Mouse (Mus musculus) adrenal gland, adult (tissue): Measurements from ENCODE around the gene Olfr304.
"Not testable (repeated sequence)": the region's sequence is repeated elsewhere in the genome, so short reads cannot be mapped to it uniquely, and the experiment has no call there.

Experiments used
- DNase-seq, 2 experiments: peaks; one replicate each; pipeline ENCODE4 v3.0.0; 2022 to 2023; ENCODE audit warnings: low spot score in 1 of 2; ENCODE audit not compliant: inconsistent age in 2 of 2

Gene Olfr304

GRCm38 (mm10) chr7:86386558-86386957 is at the start of gene Olfr304:
Gene Olfr304, minus strand, starts transcription at chr7:86386658.
- no peak for DNase-seq

DNA sequence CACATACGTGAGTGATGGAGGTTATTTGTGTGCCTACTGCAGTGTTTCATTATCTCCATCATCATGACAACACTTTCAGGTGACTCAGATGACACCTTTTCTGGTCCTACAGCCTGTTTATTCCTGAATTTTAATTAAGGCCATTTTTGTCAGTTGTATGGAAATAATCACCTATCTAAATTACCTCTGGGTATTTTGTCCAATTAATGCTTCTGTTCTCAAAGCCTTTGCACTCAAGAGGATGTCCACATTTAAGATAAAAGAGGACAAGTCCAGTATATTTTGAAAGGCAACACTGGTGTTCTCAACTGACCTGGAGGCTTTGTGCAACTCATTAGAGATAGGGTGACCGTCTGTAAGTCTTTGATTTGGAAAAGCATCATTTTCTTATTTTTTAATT is 17.1 kb upstream of the Olfr304 start, which contains the start of gene Olfr301:
Olfr301 (plus strand) TSS at position 301 of the 400 bp plus-strand sequence.
- DNase-seq: no peak

DNA sequence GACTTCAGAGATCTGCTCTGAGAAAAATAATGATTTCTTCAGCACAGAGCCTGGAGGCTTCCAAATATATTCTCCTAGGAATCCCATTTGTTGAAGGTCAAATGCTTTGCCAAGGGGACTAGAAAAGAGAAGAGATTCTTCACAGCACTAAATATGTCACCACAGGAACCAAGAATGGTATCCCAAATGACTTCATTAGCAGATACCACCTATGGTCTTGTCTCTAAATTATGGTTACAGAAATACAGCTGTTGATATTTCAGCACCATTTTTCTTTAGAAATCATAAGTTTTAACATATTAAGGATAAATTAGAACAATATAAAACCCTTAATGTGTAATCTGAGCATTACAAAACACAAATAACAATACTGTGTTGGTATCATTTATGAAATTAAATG is 11.2 kb upstream of the Olfr304 start, which contains the start of gene Olfr303:
Olfr303 (minus strand) TSS at position 101 of the 400 bp plus-strand sequence.
- no peak for DNase-seq

- DNase-seq: no peak
Observed at GRCm38 (mm10) chr7:86385769-86386168, 689 bp downstream of the Olfr304 start.

DNA sequence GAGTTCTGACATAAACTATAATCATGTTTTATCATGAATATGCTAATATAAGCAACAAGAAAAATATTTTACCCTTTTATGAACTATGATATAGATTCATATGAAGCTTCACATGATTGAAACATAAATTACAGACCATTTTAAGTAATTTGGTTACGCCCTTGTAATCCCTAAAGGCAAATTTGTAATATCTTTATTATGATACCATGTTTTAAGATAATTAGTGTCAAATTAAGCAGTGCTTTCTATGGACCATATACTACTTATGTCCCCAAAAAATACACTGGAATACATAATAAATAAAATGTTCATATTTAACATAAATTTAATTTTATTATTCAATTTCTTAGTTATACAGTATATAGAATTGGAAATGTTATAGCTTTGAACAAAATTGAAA is 19.6 kb downstream of the Olfr304 start, which contains the start of gene Olfr305:
Olfr305 (minus strand) TSS at position 101 of the 400 bp plus-strand sequence.
- DNase-seq: no peak

DNA sequence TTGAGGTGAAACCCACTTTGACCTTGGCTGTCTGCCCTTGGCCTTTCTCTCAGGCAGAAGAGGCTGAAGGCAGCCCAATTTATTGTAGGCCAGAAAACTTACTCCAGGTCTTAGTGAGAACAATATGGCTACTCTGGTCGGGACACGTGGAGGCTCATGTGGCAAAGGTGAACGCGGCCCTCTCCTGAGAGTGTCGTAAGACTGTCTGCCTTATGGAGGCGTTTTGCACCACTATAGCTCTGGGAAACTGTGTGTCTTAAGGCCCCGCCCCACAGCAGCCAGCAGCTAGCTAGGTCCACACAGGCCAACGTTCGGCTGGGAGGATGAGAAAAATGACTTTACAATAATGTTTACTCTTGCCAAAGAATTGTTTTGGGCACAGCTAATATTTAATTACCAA is 40.2 kb downstream of the Olfr304 start:
- not testable (repeated sequence) for DNase-seq

- DNase-seq: no peak
Observed at GRCm38 (mm10) chr7:86344253-86344652, 42.2 kb downstream of the Olfr304 start.

GRCm38 (mm10) chr7:86342881-86343565 is 43.4 kb downstream of the Olfr304 start:
- DNase-seq: no peak

- DNase-seq: no peak
Observed at GRCm38 (mm10) chr7:86337486-86337885, 49.0 kb downstream of the Olfr304 start, which contains the start of gene Olfr307. Gene Olfr307, minus strand, starts transcription at chr7:86337586.
